Mouse (Mus musculus) megakaryocyte progenitor cell, adult 5-6 weeks (primary cell): ENCODE data around the gene Agpat1. TPM values are rescaled to one million over a fixed set of nuclear protein-coding genes. Genes with fewer than 3 reads are reported as not detected.

Source experiments
- ATAC-seq: replicated peaks from 2 replicates; pipeline ENCODE4 v1.8.0; 2016; ENCODE audit warnings: mild to moderate bottlenecking, moderate TSS enrichment, inconsistent platforms; ENCODE audit not compliant: poor library complexity
- total RNA-seq, 2 experiments: library from RNA; stranded (forward) in 1 of 2; stranded (reverse) in 1 of 2; fragments of 157-497, 149-512 nt in 1 of 2; fragments of 200-1000 nt in 1 of 2; gene quantifications; 2 replicates each; pipeline versions ENCODE4 v1.2.3 to v1.2.4; 2015 to 2017

The Agpat1 gene
- total RNA-seq, 2 experiments from 2014 or later = 20.2 to 33.6 TPM

GRCm38 (mm10) chr17:34630761-34631301 lies 26.8 kb downstream of the Agpat1 start:
- no peak for ATAC-seq

GRCm38 (mm10) chr17:34631647-34632046 lies 27.6 kb downstream of the Agpat1 start:
- no peak for ATAC-seq

- ATAC-seq = peak; percentile 83
Measured at GRCm38 (mm10) chr17:34632261-34632691, 28.2 kb downstream of the Agpat1 start.

- ATAC-seq = no peak
Measured at GRCm38 (mm10) chr17:34635671-34636070, 31.6 kb downstream of the Agpat1 start.

GRCm38 (mm10) chr17:34637459-34637858 lies 33.4 kb downstream of the Agpat1 start:
- ATAC-seq = no peak

- ATAC-seq = peak; percentile 79
Measured at GRCm38 (mm10) chr17:34639461-34640255, 35.6 kb downstream of the Agpat1 start.

- ATAC-seq = peak; percentile 26; the same call in 1 of the 2 replicates
Measured at GRCm38 (mm10) chr17:34640778-34641601, 36.9 kb downstream of the Agpat1 start.

GRCm38 (mm10) chr17:34641945-34642344 lies 37.9 kb downstream of the Agpat1 start:
- ATAC-seq = no peak

GRCm38 (mm10) chr17:34643379-34643778 lies 39.3 kb downstream of the Agpat1 start:
- ATAC-seq = no peak

- no peak for ATAC-seq
Measured at GRCm38 (mm10) chr17:34643944-34644343, 39.9 kb downstream of the Agpat1 start.

- ATAC-seq = peak; percentile 82
Measured at GRCm38 (mm10) chr17:34644608-34645007, 40.5 kb downstream of the Agpat1 start, which contains the start of gene Fkbpl. TSS of gene Fkbpl (plus strand) at chr17:34644764.

GRCm38 (mm10) chr17:34645256-34645829 lies 41.3 kb downstream of the Agpat1 start:
- no peak for ATAC-seq

GRCm38 (mm10) chr17:34645831-34646511 lies 41.9 kb downstream of the Agpat1 start:
- no peak for ATAC-seq

- peak; percentile 84 for ATAC-seq
Measured at GRCm38 (mm10) chr17:34646906-34647787, 43.1 kb downstream of the Agpat1 start, which contains the start of gene Atf6b. TSS of gene Atf6b (plus strand) at chr17:34647146.

- ATAC-seq = no peak
Measured at GRCm38 (mm10) chr17:34648141-34648890, 44.3 kb downstream of the Agpat1 start.

GRCm38 (mm10) chr17:34649106-34649864 lies 45.2 kb downstream of the Agpat1 start:
- ATAC-seq = no peak

GRCm38 (mm10) chr17:34650781-34651180 lies 46.7 kb downstream of the Agpat1 start:
- no peak for ATAC-seq
